Mouse (Mus musculus) G1E-ER4 (cell line): Measurements from ENCODE around the gene Ercc6. TPM values are rescaled to one million over a fixed set of nuclear protein-coding genes. Genes with fewer than 3 reads are reported as not detected.

Source experiments
- GATA1 ChIP-seq: IDR thresholded peaks from one replicate; pipeline ENCODE4 v1.8.0; 2012; ENCODE audit warnings: low read length, inconsistent platforms
- polyA plus RNA-seq: library from polyadenylated mRNA; stranded (reverse); fragments of >175 nt; gene quantifications from 2 replicates; pipeline ENCODE4 v1.2.3, GENCODE M21; 2012

Ercc6 gene
- polyA plus RNA-seq, 1 experiment = 2.7 TPM

DNA sequence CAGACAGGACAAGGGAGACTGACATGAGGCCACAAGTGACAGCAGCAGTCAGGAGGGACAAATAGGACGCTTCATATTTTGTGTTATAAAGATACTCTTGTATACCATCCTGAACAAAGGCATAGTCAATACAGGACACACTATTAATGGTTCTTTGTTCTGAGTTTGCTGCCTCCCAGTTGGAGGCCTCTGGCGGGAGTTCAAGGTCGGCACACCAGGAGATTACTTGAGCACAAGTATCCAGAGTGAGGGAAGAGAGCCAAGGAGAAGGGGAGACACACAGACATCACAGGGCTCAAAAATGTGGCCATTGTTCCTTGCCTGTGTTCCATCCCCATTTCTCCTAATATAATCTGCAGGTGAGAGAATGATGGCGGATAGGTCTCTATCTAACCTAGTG lies 6.1 kb upstream of the Ercc6 start:
- no peak for TF ChIP-seq GATA1

GRCm38 (mm10) chr14:32508105-32508835 lies 5.1 kb upstream of the Ercc6 start:
- peak; percentile 42 for TF ChIP-seq GATA1

GRCm38 (mm10) chr14:32509443-32509961 lies 3.8 kb upstream of the Ercc6 start:
- TF ChIP-seq GATA1 = no peak

- TF ChIP-seq GATA1 = no peak
Measured at GRCm38 (mm10) chr14:32512912-32513311, 409 bp upstream of the Ercc6 start.

- no peak for TF ChIP-seq GATA1
Measured at GRCm38 (mm10) chr14:32516086-32516485, 2.8 kb downstream of the Ercc6 start.

DNA sequence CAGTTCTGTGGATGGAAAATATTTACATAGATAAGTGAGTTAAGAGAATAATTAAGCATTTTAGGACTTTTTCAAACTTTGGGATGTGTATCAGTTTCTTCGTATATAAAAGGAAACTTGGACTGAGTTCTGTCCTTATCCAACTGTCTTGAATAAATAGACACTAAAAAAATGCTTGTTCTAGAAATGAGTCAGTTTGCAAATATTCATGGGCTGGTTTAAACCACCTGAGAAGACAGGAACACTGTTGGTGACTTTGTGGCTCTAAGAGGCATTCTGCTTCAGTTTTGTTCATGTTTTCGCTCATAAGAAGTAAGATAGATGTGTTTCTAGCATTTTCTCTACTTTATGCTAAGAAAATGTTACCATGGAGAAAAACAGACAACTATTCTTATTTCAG lies 5.2 kb downstream of the Ercc6 start:
- TF ChIP-seq GATA1 = no peak

GRCm38 (mm10) chr14:32520400-32520926 lies 7.1 kb downstream of the Ercc6 start:
- no peak for TF ChIP-seq GATA1

- no peak for TF ChIP-seq GATA1
Measured at GRCm38 (mm10) chr14:32522336-32522735, 9.0 kb downstream of the Ercc6 start.

DNA sequence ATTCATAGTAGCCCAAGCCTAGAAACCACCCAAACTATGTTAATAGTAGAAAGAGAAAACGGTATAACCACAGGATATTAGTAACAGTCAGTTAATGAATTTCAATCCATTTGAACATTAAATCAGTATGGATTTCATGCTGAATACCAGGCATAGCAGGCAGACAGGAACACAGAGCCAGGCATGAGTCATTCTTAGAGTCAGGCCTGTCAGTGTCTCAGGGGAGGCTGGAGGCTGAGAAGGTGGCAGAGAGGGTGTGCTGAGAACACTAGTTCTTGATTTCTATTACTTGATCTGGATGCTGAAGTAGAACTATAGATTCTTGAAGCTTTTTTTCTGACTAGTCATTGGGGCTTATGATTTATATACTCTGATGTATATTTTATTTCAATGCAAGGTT lies 10.8 kb downstream of the Ercc6 start:
- TF ChIP-seq GATA1 = no peak

DNA sequence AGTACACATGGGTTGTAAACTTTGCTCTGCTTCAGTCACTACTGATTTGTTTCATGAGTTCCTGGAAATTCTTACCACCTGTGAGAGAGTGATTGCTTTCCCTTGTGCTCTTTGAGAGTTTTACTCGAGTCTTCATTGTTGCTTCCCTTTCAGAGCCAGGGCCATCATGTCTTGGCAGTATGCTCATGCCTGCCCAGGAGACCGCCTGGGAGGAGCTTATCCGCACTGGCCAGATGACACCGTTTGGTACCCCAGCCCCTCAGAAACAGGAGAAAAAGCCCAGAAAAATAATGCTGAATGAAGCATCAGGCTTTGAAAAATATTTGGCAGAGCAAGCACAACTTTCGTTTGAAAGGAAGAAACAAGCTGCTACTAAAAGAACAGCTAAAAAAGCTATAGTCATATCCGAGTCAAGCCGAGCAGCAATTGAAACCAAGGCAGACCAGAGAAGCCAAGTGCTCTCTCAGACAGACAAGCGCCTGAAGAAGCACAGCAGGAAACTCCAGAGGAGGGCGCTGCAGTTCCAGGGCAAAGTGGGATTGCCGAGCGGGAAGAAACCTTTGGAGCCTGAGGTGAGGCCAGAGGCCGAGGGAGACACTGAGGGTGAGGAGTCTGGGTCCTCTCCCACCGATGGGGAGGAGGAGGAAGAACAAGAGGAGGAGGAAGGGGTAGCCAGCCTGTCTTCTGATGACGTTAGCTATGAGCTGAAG lies 12.8 kb downstream of the Ercc6 start:
- no peak for TF ChIP-seq GATA1

- no peak for TF ChIP-seq GATA1
Measured at GRCm38 (mm10) chr14:32527211-32527610, 13.9 kb downstream of the Ercc6 start.

DNA sequence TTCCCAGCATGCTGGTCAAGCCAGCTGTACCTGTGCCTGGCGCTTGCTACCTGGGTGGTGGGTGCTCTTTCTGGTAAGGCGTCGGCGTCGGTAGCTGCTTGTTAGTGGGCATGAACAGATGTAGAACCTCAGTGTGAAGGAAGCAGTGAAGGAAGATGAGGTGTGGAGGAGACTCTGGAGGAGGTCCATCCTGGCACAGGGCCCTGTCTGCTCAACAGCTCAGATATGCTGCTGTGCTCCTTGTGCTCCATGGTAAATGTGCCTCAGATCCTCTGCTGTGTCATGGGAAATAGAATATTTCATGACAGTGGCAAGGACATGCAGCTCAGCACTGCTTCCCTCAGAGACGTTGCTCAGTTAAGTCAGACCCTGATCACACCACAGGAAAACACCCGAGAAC lies 15.7 kb downstream of the Ercc6 start:
- TF ChIP-seq GATA1 = no peak

DNA sequence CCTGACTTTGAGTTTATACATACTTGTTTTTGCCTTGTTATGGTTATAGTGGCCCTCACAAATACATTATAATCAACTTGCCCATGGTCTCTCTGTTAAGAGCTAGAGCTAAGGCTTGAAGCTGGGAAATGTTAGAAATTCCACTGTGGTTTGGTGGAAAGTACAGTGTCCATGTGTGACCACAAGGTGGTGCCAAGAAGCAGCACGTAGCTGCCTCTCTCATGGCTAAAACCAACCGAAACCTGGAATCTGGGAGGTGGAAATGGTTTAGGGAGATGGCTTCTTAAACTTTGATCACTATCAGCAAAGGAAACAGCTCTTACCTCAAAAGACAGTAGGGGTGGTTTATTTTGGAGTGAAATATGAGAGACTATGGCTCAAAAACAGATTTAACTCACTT lies 17.6 kb downstream of the Ercc6 start:
- TF ChIP-seq GATA1 = no peak

DNA sequence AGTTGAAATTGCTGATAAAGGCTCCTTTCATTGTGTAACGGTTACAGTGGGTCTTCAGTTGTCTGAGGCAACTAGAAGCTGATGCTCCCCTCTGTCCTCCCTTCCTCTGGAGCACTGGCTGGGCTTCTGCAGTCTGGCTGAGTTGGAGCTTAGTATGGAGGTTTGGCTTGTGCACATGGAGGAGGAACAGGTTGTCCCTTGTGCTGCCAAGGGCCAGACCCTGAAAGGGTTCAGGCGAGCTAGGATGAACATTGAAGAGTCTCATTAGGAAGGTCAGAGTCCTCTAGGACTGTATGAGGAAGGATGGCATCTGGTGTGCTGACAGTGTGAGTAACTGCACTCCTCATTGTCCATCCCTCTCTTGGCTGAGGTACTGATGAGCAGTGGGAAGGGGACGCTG lies 18.1 kb downstream of the Ercc6 start:
- TF ChIP-seq GATA1 = no peak

DNA sequence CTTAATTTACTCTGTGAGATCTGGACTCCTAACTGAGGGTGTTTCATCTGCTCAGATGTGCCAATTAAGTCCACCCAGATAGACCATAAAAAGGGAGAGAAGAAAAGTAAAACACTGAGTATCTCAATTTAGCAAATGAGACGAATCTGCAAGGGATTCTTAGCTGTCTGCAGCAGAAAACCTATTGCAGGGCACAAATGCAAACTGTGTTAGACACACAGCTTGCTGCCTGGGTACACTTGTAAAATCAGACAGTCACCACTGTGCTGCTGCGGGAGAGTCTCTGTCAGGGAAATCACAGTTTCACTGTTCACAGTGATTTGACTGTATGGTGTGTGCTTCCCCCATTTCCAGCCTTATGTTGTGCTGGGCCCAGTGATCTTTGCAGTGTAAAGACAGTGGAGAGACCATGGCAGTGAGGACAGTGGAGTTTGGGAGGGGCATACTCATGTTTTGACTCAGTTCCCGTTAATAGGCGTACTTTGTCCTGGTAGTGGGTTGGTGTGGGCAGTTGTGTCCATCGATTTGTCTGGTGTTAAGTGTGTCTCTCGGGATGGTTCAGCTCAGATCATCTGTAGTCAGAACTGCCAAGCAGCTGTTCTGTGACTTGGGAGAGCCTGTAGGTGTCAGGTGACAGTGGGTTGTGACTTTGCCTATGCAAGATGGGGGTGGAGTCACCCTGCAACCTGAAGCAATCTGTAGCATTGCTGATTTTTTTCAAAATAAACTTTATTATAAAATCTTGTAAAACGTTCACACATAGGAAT lies 19.2 kb downstream of the Ercc6 start:
- no peak for TF ChIP-seq GATA1

- TF ChIP-seq GATA1 = no peak
Measured at GRCm38 (mm10) chr14:32533148-32533520, 19.8 kb downstream of the Ercc6 start.
